Mouse (Mus musculus): ENCODE results near the gene Mvb12b. TPM values are rescaled to one million over a fixed set of nuclear protein-coding genes. Genes with fewer than 3 reads are reported as not detected.

Gene Mvb12b
- polyA plus RNA-seq, 1 experiment from 2014 or later, result 78.1 TPM

DNA sequence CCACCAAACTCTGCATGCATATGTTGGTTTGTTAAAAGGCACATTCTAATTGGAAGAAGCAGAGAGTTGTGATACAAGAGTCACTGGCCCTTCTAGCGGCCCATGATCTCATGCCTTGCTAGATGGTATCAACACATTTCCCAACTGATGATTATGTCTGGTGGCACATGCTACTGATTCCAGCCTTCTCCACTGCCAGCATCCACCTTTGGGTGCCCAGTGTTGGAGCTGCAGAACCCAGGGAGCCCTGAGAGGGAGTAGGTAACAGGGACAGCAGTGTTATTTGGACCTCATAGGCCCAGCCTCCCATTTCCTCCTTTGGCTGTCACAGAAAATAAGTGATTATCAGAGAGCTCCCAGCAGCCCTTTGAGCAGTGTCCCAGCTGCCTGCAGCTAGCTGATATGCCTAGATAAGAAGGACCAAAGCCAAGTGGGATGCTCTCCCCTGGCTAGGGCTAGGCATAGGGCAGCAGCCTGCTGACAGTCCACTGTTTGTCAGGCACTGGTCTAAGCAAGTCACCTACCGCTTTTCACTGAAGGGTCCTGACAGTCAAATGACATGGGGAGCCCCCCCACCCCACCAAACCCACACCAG is 44.7 kb downstream of the Mvb12b start:
- Histone ChIP-seq H3K4me1 (replicated peaks; ENCODE audit: control insufficient read depth, insufficient read depth, low read length) (peaks cover 15% of the 10 kb centered on the region), H3K9ac (replicated peaks; ENCODE audit: low read depth, low read length) (no peak overlapping the region), H3K4me2 (ENCODE audit: low read length) (no peak overlapping the region), H3K4me3 (replicated peaks; ENCODE audit: low read length) (no peak overlapping the region), H3K27ac (ENCODE audit: low read length) (no peak overlapping the region), H3K36me3 (ENCODE audit: control insufficient read depth, insufficient read depth) (no peaks in the 10 kb centered on the region), H3K27me3 (replicated peaks; ENCODE audit: control insufficient read depth, insufficient read depth, low read length) (no peaks in the 10 kb centered on the region), H3K9me3 (ENCODE audit: control insufficient read depth, low read length) (no peaks in the 10 kb centered on the region)
- no peak for ATAC-seq
- WGBS, result 100% methylated on average over 2 of the region's 2 CpGs

DNA sequence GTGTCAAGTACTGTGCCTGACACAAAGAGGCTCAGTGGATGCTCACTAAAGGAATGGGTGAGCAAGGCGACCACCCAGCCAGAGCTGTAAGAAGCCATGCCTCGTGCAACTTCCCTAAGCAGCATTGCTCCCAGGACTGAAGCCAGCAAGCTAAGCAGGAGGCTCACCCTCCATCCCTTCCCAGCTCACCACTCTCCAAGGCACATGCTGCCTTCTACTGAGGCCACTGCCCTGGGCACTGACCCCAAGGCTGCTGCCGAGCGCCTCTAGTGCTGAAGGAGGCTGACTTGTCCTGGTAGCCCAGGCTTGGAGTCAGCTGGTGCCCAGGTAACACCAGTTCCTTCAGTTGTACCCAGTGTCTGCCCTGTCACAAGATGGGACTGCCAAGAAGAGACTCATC is 45.8 kb downstream of the Mvb12b start:
- WGBS, result 88% methylated on average over 4 of the region's 4 CpGs
- no peak for ATAC-seq
- peaks cover 15% of the 10 kb centered on the region for H3K4me1 ChIP-seq (replicated peaks; ENCODE audit: control insufficient read depth, insufficient read depth, low read length)

DNA sequence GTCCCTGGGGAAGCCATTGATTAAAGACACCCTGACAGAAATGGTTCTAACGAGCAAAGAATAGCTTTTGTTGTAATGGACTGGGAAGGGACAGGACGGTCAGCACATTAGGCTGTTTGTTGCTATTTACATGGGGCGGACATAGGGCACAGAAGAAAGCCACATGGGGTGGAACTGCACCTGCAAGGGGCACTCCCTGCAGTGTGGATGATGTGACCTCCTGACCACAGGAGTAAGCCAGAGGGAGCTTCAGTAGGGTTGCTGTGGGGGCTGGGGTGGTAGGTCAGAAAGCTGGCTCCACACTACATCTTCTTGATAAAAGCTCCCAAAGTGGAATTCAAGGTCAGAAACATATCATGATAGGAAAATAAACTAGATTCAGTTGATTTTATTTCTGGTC is 47.3 kb downstream of the Mvb12b start:
- 35% methylated on average over 3 of the region's 3 CpGs for WGBS
- H3K4me1 ChIP-seq (replicated peaks; ENCODE audit: control insufficient read depth, insufficient read depth, low read length), result peaks cover 11% of the 10 kb centered on the region

More for the DNA sequence above, 45.8 kb downstream of the Mvb12b start:
- Histone ChIP-seq H3K4me2 (ENCODE audit: low read length) (no peak overlapping the region), H3K9me3 (ENCODE audit: control insufficient read depth, low read length) (no peaks in the 10 kb centered on the region), H3K36me3 (ENCODE audit: control insufficient read depth, insufficient read depth) (no peaks in the 10 kb centered on the region), H3K9ac (replicated peaks; ENCODE audit: low read depth, low read length) (no peak overlapping the region), H3K4me3 (replicated peaks; ENCODE audit: low read length) (no peak overlapping the region), H3K27ac (ENCODE audit: low read length) (no peak overlapping the region), H3K27me3 (replicated peaks; ENCODE audit: control insufficient read depth, insufficient read depth, low read length) (no peaks in the 10 kb centered on the region)

DNA sequence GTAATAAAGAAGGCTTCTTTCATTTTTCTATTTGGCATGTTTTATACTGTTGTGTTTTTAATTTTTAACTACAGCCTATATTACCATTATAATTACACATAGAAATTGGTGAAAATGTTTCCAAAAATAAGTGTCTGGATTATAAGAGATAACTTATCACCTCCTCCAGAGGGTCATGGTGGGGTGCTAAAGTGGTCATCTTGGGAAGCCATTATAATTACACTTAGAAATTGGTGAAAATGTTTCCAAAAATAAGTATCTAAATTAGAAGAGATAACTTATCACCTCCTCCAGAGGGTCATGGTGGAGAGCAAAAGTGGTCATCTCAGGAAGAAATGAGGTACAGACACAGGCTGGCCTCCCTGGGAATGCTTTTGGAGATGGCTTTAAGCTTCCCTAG is 48.5 kb downstream of the Mvb12b start:
- no peaks in the 10 kb centered on the region for H3K9me3 ChIP-seq (ENCODE audit: control insufficient read depth, low read length)
- no peak overlapping the region for H3K9ac ChIP-seq (replicated peaks; ENCODE audit: low read depth, low read length)
- no peak overlapping the region for H3K27ac ChIP-seq (ENCODE audit: low read length)
- no peaks in the 10 kb centered on the region for H3K36me3 ChIP-seq (ENCODE audit: control insufficient read depth, insufficient read depth)
- no peaks in the 10 kb centered on the region for H3K27me3 ChIP-seq (replicated peaks; ENCODE audit: control insufficient read depth, insufficient read depth, low read length)
- peaks cover 11% of the 10 kb centered on the region for H3K4me1 ChIP-seq (replicated peaks; ENCODE audit: control insufficient read depth, insufficient read depth, low read length)
- H3K4me2 ChIP-seq (ENCODE audit: low read length), result no peak overlapping the region
- no peak overlapping the region for H3K4me3 ChIP-seq (replicated peaks; ENCODE audit: low read length)
- ATAC-seq, result no peak

More for the DNA sequence above, 47.3 kb downstream of the Mvb12b start:
- no peaks in the 10 kb centered on the region for H3K36me3 ChIP-seq (ENCODE audit: control insufficient read depth, insufficient read depth)
- H3K4me3 ChIP-seq (replicated peaks; ENCODE audit: low read length), result no peak overlapping the region
- no peaks in the 10 kb centered on the region for H3K27me3 ChIP-seq (replicated peaks; ENCODE audit: control insufficient read depth, insufficient read depth, low read length)
- ATAC-seq, result no peak
- no peaks in the 10 kb centered on the region for H3K9me3 ChIP-seq (ENCODE audit: control insufficient read depth, low read length)
- H3K9ac ChIP-seq (replicated peaks; ENCODE audit: low read depth, low read length), result no peak overlapping the region
- no peak overlapping the region for H3K4me2 ChIP-seq (ENCODE audit: low read length)
- no peak overlapping the region for H3K27ac ChIP-seq (ENCODE audit: low read length)

DNA sequence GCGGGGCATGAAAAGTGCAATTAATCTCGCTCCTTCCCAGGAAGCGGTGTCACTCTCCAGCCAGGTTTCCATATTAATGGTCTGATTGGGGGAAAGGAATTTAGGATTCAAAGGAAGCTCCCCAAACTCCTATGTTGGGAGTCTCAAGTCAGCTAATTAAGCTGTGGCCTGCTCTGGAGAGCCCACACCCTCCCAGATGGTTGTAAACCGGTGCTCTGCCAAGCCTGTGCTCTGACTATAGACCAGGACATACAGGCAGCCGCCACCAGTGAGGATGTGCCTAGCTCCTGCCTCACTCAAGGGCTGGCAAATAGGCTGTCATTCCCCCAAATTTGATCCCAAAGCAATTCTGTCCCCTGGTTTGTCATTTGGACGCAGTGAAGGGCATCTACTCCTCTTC is 50.4 kb downstream of the Mvb12b start:
- Histone ChIP-seq H3K4me3 (replicated peaks; ENCODE audit: low read length) (no peak overlapping the region), H3K27ac (ENCODE audit: low read length) (0 out of 2 replicates have a peak overlapping the region, but pooled peaks have one; percentile 39), H3K27me3 (replicated peaks; ENCODE audit: control insufficient read depth, insufficient read depth, low read length) (no peaks in the 10 kb centered on the region), H3K4me2 (ENCODE audit: low read length) (no peak overlapping the region), H3K9ac (replicated peaks; ENCODE audit: low read depth, low read length) (no peak overlapping the region), H3K9me3 (ENCODE audit: control insufficient read depth, low read length) (no peaks in the 10 kb centered on the region), H3K36me3 (ENCODE audit: control insufficient read depth, insufficient read depth) (peaks cover 2% of the 10 kb centered on the region; the same call in 1 of the 2 replicates), H3K4me1 (replicated peaks; ENCODE audit: control insufficient read depth, insufficient read depth, low read length) (peaks cover 11% of the 10 kb centered on the region)
- ATAC-seq, result no peak
- WGBS, result 50% methylated on average over 6 of the region's 6 CpGs

DNA sequence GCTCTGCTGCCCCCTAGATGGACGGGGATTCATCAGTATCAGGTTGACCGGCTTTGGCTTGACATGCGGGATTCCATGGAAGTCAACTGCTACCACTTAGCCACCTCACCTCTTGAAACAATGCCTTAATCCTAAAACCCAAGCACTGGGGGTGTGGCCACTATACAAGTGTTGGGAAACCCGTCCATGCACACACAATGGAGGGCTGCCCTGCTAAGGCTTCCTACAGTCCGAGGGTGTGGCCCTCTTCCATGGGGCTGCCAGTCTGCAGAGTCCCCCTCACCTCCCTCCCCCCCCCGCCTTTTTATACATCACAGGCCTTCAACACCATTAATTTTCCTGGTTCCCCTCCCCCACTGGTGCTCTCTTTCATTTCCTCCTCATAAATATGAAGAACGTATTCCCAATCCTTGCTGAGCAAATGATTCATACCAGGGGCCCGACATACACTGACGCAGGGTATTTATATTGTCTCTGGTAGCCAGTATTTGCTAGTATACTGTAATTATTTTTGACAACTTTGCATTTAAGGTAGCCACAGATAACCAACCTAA is 51.0 kb downstream of the Mvb12b start:
- H3K36me3 ChIP-seq (ENCODE audit: control insufficient read depth, insufficient read depth), result peaks cover 2% of the 10 kb centered on the region; the same call in 1 of the 2 replicates
- no peaks in the 10 kb centered on the region for H3K9me3 ChIP-seq (ENCODE audit: control insufficient read depth, low read length)
- no peak overlapping the region for H3K27ac ChIP-seq (ENCODE audit: low read length)
- 50% methylated on average over 9 of the region's 9 CpGs for WGBS
- no peak overlapping the region for H3K4me3 ChIP-seq (replicated peaks; ENCODE audit: low read length)
- H3K4me1 ChIP-seq (replicated peaks; ENCODE audit: control insufficient read depth, insufficient read depth, low read length), result peaks cover 11% of the 10 kb centered on the region
- no peak for ATAC-seq
- no peaks in the 10 kb centered on the region for H3K27me3 ChIP-seq (replicated peaks; ENCODE audit: control insufficient read depth, insufficient read depth, low read length)
- H3K9ac ChIP-seq (replicated peaks; ENCODE audit: low read depth, low read length), result no peak overlapping the region
- H3K4me2 ChIP-seq (ENCODE audit: low read length), result no peak overlapping the region

DNA sequence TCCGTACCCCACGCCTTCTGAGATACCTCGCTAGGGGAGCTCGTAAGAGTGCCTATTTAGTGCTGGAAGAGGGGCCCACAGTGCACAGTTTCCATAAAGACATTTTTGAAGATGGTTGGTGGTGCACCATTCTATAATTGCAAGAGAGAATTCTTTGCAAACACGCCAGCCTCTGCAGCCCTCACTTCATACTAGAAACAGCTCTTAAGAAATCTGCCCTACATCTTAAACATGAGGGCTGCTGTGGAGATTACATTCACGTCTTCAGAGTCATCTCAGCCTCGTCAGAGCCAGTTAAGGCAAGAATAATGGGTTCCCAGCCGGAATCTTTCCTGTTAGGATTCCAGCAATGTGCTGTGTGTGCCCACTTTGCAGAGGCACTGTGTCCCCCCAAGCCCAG is 52.7 kb downstream of the Mvb12b start:
- H3K4me1 ChIP-seq (replicated peaks; ENCODE audit: control insufficient read depth, insufficient read depth, low read length), result peaks cover 11% of the 10 kb centered on the region
- 89% methylated on average over 8 of the region's 8 CpGs for WGBS
- no peaks in the 10 kb centered on the region for H3K9me3 ChIP-seq (ENCODE audit: control insufficient read depth, low read length)
- H3K27me3 ChIP-seq (replicated peaks; ENCODE audit: control insufficient read depth, insufficient read depth, low read length), result no peaks in the 10 kb centered on the region
- H3K9ac ChIP-seq (replicated peaks; ENCODE audit: low read depth, low read length), result no peak overlapping the region
- ATAC-seq, result no peak
- no peak overlapping the region for H3K4me2 ChIP-seq (ENCODE audit: low read length)
- H3K36me3 ChIP-seq (ENCODE audit: control insufficient read depth, insufficient read depth), result peaks cover 2% of the 10 kb centered on the region; the same call in 1 of the 2 replicates
- H3K4me3 ChIP-seq (replicated peaks; ENCODE audit: low read length), result no peak overlapping the region
- no peak overlapping the region for H3K27ac ChIP-seq (ENCODE audit: low read length)

DNA sequence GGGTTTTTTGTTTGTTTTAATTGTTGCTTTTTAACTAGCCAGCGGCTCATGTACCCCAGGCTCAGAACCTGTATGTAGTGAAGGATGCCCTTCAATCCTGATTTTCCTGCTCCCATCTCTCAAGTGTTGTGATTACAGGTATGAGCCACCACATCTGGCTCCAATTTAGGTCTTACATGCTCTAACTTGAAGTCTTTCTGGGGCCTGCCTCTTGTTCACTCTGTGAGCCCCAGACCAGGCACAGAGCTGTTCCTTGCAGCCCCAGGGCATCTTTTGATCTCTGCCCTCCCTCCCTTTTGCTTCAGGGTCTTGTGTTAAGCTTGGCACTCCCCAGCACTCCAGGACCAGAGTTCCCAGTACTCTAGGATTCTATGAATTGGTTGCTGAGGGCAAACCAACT is 53.8 kb downstream of the Mvb12b start:
- 94% methylated on average over 1 of the region's 1 CpGs for WGBS
- Histone ChIP-seq H3K36me3 (ENCODE audit: control insufficient read depth, insufficient read depth) (peaks cover 2% of the 10 kb centered on the region; the same call in 1 of the 2 replicates), H3K4me3 (replicated peaks; ENCODE audit: low read length) (no peak overlapping the region), H3K4me1 (replicated peaks; ENCODE audit: control insufficient read depth, insufficient read depth, low read length) (peaks cover 11% of the 10 kb centered on the region), H3K9me3 (ENCODE audit: control insufficient read depth, low read length) (no peaks in the 10 kb centered on the region), H3K9ac (replicated peaks; ENCODE audit: low read depth, low read length) (no peak overlapping the region), H3K27me3 (replicated peaks; ENCODE audit: control insufficient read depth, insufficient read depth, low read length) (no peaks in the 10 kb centered on the region), H3K4me2 (ENCODE audit: low read length) (no peak overlapping the region), H3K27ac (ENCODE audit: low read length) (no peak overlapping the region)
- no peak for ATAC-seq

DNA sequence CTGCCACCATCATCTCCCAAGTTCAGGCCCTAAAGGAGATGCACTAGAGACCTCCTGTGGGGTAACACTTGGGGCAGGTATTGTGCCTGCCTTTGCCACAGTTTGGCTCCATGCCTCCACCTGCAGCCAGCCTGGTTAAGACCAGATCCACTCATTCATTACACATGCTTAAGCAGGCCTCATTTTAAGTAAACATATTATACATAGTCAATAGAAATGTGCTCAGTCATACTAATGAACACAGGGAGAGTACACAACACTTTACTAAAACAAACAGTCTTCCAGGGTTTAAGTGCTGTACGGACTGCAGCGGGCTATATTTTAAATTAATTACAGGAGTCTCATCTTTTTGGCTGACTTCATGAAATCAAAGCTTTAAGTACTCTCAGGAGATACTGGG is 57.9 kb downstream of the Mvb12b start:
- peaks cover 9% of the 10 kb centered on the region; the same call in 1 of the 2 replicates for H3K36me3 ChIP-seq (ENCODE audit: control insufficient read depth, insufficient read depth)
- no peak for ATAC-seq
- no peak overlapping the region for H3K4me2 ChIP-seq (ENCODE audit: low read length)

More for the DNA sequence above, 57.9 kb downstream of the Mvb12b start:
- no peaks in the 10 kb centered on the region for H3K9me3 ChIP-seq (ENCODE audit: control insufficient read depth, low read length)
- H3K9ac ChIP-seq (replicated peaks; ENCODE audit: low read depth, low read length), result no peak overlapping the region
- no peaks in the 10 kb centered on the region; the same call in 1 of the 2 replicates for H3K4me1 ChIP-seq (replicated peaks; ENCODE audit: control insufficient read depth, insufficient read depth, low read length)
- WGBS, result 88% methylated on average over 2 of the region's 2 CpGs
- no peaks in the 10 kb centered on the region for H3K27me3 ChIP-seq (replicated peaks; ENCODE audit: control insufficient read depth, insufficient read depth, low read length)
- H3K4me3 ChIP-seq (replicated peaks; ENCODE audit: low read length), result no peak overlapping the region
- H3K27ac ChIP-seq (ENCODE audit: low read length), result no peak overlapping the region
